8 mouse cellular contexts compared by ENCODE assay signal in genomic region chr6:112972858-112973631, GRCm38 (mm10). TPM values are rescaled to one million over a fixed set of nuclear protein-coding genes. Genes with fewer than 3 reads are reported as not detected.
DNase-seq lines count a peak whose midpoint lies in the region; ATAC-seq and TF ChIP-seq lines count a peak whose summit lies in the region.

No protein-coding gene starts in this region.

- no peak overlapping the region for H3K27ac ChIP-seq in heart, embryonic 12.5 days (ENCODE audit: poor library complexity, severe bottlenecking)
- peak overlapping the region; percentile 82 for H3K27ac ChIP-seq in neural tube, embryonic 13.5 days (replicated peaks)

- no peaks in the 10 kb centered on the region for H3K36me3 ChIP-seq in heart, embryonic 12.5 days
- H3K36me3 ChIP-seq in neural tube, embryonic 13.5 days: no peaks in the 10 kb centered on the region

- no peak for ATAC-seq in heart, embryonic 12.5 days (ENCODE audit: insufficient number of reproducible peaks, low FRiP score)
- ATAC-seq in neural tube, embryonic 13.5 days (ENCODE audit: low read depth): peak; percentile 84

- H3K9me3 ChIP-seq in heart, embryonic 12.5 days (replicated peaks): no peaks in the 10 kb centered on the region
- H3K9me3 ChIP-seq in neural tube, embryonic 13.5 days: no peaks in the 10 kb centered on the region

- no peak overlapping the region for H3K4me3 ChIP-seq in heart, embryonic 12.5 days
- H3K4me3 ChIP-seq in neural tube, embryonic 13.5 days: no peak overlapping the region

- TF ChIP-seq CTCF in brain, embryonic 14.5 days (IDR thresholded peaks at IDR 0.05; ENCODE audit: borderline replicate concordance, extremely low read depth, insufficient read depth, insufficient read length): no peak

- no peak for DNase-seq in heart, postnatal 4 days
- peak; percentile 95 for DNase-seq in brain, embryonic 14.5 days (ENCODE audit: low read depth)
- peak; percentile 39 to 59 for DNase-seq in frontal cortex, postnatal 36 days (ENCODE audit: low spot score in 2 of 2)
- peak; percentile 36 to 53 for DNase-seq in left cerebral cortex, postnatal 36 days (ENCODE audit: low spot score in 2 of 2)
- no peak for DNase-seq in B cell, adult 2 months
- DNase-seq in Muller cell, postnatal 12 days (ENCODE audit: inconsistent ontology term): no peak

- TF ChIP-seq POLR2A in brain, embryonic 14.5 days (IDR thresholded peaks at IDR 0.05; ENCODE audit: borderline replicate concordance, extremely low read depth, insufficient read depth, insufficient read length, poor library complexity, severe bottlenecking): no peak

- H3K27me3 ChIP-seq in heart, embryonic 12.5 days (replicated peaks): no peaks in the 10 kb centered on the region
- no peaks in the 10 kb centered on the region for H3K27me3 ChIP-seq in neural tube, embryonic 13.5 days

- no peak overlapping the region for H3K9ac ChIP-seq in heart, embryonic 12.5 days
- H3K9ac ChIP-seq in neural tube, embryonic 13.5 days: 0 out of 2 replicates have a peak overlapping the region, but pooled peaks have one; percentile 9

- H3K4me1 ChIP-seq in heart, embryonic 12.5 days (replicated peaks): peaks cover 28% of the 10 kb centered on the region
- H3K4me1 ChIP-seq in neural tube, embryonic 13.5 days (replicated peaks): peaks cover 62% of the 10 kb centered on the region

- intact Hi-C loops in left cerebral cortex, postnatal 36 days (cut with DNase I): no loop called here

- 40% methylated on average over 18 of the region's 18 CpGs for WGBS in heart, embryonic 12.5 days
- WGBS in neural tube, embryonic 13.5 days: 9% methylated on average over 18 of the region's 18 CpGs

- 0 out of 2 replicates have a peak overlapping the region, but pooled peaks have one; percentile 23 for H3K4me2 ChIP-seq in heart, embryonic 12.5 days
- peak overlapping the region; percentile 30 for H3K4me2 ChIP-seq in neural tube, embryonic 13.5 days

RNA-seq across cellular contexts. Expression of gene Srgap3, which starts 26.0 kb away (rescaled TPM):
- polyA plus RNA-seq in heart, embryonic 12.5 days (2016; fragmentation: Nextera tagmentation; extraction: Ambion mirVana): 0.63 and 1.2 TPM in 2 replicates
- total RNA-seq in heart, postnatal 4 days (2021): 1 to 10 TPM; 2.9 to 3.0 TPM
- 61.0 and 112 TPM in 2 replicates for polyA plus RNA-seq in brain, embryonic 14.5 days (2012; rRNA removed)
- 100 to 1,000 TPM; 191 to 230 TPM for total RNA-seq in left cerebral cortex, postnatal 36 days (2021)
- 29.2 and 30.8 TPM in 2 replicates for polyA plus RNA-seq in neural tube, embryonic 13.5 days (2015; fragmentation: Nextera tagmentation; extraction: Ambion mirVana)

Comparison
In these comparisons a context has a peak if more than half of its experiments do, and no peak if none do; other contexts are left out.
1. DNase-seq: peak in brain, embryonic 14.5 days (single experiment), frontal cortex, postnatal 36 days (2 of 2) and left cerebral cortex, postnatal 36 days (2 of 2); none in heart, postnatal 4 days (single experiment), B cell, adult 2 months (0 of 2) and Muller cell, postnatal 12 days (single experiment).
2. RNA of gene Srgap3, which starts 26.0 kb away (polyA plus RNA-seq): 61.0 to 112 TPM in brain, embryonic 14.5 days and 29.2 to 30.8 TPM in neural tube, embryonic 13.5 days; 0.63 to 1.2 TPM in heart, embryonic 12.5 days; every median in the first group is over 10 times any median in the second.